Mouse (Mus musculus): ENCODE data around the gene Met.

- TF ChIP-seq CTCF (IDR thresholded peaks at IDR 0.05; ENCODE audit: borderline replicate concordance, insufficient read depth, low read length) (no peak), POLR2A (IDR thresholded peaks at IDR 0.05; ENCODE audit: low read depth, low read length) (no peak)
These were observed 45.4 kb upstream of the Met start for GRCm38 (mm10) chr6:17418226-17418625.
